Mouse (Mus musculus) retina, adult 2 months (tissue): Measurements from ENCODE around the gene Jade1.

Experiments
- DNase-seq: peaks from one replicate; pipeline ENCODE4 v3.0.0-alpha.2; 2012; ENCODE audit warnings: low read depth, low spot score

Gene Jade1

GRCm38 (mm10) chr3:41551671-41552070 lies 3.9 kb upstream of the Jade1 start:
- DNase-seq = no peak

DNA sequence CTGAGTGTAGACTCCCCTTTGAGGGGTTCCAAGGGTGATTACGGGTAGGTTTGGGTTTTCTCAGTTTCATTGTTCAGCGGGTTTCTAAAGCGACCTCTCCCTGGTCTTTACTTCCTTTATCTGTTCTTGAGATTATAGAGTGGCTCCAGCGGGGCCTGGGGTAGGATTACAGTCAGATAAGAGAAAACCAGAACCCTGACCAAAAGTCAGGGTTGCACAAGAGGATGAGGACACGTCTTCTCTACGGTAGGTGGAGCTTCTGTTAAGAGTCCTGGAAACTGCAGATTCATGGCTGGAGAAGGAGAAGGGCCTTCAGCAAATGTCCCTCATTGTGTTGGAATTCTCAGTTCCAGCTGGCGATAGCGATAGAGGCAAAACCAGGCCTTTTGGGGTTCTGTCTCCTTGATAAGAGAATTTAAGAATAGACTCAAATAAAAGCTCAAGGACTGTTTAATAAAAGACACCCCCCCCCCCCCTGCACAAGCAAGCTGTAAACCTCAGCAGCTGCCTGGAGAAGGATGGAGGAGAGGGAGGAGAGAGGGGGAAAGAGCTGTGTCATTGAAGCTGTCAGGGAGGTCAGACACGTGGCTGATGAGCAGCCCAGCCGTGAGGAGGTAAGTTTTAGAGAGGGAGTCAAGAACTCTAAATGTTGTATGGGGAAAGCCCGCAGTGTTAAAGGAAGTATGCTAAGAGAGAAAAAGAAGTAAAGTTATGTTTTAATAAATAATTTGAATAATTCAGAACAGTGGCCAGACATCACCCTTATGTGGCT lies 2.6 kb upstream of the Jade1 start:
- no peak for DNase-seq

GRCm38 (mm10) chr3:41553681-41554080 lies 1.9 kb upstream of the Jade1 start:
- DNase-seq = no peak

DNA sequence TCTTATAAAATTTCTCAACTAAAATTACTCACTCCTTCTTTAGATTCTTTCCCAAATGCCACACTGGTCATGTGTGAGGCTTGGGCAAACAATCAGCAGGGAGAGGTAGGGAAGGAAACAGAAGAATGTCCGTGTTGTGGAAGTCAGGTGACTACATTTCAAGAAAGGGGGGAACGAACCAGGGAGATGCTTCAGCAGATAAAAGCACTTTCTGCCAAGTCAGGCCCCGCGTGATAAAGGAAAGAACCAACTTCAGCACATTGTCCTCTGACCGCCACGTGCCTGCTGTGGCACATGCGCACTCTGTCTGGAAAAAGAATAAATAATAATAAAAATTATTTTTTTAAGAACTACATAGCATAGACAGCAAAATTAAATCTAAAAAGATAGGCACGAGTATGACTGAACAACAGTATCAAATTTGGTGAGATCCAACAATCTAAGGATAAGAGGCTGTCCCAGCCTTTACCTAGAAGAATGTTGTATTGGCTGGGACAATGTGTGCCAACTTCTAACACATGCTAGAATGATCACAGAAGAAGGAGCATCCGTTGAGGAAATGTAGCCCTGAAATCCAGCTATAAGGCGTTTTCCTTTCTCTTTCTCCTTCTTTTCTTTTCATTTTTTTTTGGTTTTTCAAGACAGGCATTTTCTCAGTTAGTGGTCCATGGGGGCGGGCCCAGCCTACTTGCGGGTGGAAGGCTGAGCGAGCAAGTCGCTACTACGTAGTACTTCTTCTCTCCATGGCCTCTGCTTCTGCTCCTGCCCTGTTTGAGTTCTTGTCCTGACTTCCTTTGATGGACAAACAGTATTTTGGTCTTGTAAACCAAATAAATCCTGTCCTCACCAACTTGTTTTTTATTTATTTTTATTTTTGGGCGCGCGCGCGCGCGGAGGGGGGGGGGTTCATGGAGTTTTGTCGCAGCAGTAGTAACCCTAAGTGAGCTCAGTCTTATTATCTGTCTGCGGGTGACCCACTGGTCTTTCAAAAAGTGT lies 753 bp upstream of the Jade1 start:
- DNase-seq = no peak

DNA sequence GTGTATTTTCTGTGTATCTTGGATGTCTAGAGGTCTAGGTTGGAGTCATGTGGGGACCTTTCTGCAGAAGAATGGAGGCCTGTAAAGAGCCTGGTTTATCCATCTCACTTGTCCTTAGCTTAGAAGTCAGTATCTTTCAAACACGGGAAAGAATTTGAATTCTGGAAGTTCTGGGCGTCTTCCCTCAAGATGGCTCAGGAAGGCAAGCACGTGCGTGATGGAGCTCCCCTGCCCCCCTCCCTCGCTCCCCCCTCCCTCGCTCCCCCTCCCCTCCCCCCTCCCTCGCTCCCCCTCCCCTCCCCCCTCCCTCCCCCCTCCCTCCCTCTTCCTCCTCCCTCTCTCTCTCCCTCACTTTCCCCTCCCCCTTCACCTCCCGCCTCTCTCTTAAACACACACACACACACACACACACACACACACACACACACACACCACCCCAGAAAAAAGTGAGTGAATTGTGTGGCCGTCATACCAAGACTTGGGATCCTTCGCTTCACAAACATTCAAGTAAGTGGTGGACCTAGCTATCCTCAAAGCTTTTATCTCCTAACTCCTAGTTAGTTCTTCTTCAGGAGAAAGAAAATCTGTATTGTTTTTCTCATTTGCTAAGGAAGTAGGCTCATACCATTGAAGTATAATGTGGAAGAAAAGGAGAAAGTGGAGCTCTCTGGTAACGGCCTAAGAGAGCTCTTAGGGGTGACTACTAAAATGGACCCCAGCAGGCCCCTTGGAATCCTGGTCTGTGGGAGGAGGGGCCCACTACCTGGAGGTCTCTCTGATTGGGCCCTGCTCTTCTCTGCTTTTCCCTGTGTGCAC lies 1.1 kb downstream of the Jade1 start:
- no peak for DNase-seq

GRCm38 (mm10) chr3:41557267-41557995 lies 1.9 kb downstream of the Jade1 start:
- no peak for DNase-seq

DNA sequence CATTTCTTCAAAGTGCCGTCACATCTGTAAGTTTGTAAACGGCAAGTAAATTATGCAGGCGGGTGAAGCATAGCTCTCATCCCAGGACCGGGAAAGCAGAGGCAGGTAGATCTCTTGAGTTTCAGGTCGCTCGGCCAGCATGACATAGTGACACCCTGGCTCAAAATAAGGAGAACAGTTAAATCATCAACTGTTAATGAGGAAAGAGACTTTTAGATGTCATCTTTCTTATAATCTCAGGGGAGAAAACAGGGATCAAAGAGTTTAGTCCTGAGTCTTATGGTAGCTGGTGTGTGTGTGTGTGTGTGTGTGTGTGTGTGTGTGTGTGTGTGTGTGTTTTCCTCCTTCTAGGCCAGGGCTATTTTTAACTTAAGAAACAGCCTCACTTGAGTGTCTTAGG lies 5.0 kb downstream of the Jade1 start:
- DNase-seq = no peak

DNA sequence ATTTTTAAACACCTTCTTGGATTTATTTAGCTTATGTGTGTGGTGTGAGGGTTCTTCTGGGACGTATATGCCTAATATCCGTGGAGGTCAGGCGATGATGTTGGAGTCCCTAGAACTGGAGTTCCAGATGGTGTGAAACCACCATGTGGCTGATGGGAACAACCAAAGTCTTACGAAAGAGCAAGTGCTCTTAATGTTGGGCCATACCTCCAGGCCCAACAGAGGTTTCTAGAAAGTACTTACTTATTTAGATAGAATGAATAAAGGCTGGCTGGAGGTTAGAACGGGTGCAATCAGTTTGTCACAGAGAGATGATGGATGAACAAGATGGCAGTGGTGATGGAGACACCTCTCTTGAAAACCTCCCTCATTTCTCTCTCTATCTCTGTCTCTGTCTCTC lies 6.3 kb downstream of the Jade1 start:
- no peak for DNase-seq

DNA sequence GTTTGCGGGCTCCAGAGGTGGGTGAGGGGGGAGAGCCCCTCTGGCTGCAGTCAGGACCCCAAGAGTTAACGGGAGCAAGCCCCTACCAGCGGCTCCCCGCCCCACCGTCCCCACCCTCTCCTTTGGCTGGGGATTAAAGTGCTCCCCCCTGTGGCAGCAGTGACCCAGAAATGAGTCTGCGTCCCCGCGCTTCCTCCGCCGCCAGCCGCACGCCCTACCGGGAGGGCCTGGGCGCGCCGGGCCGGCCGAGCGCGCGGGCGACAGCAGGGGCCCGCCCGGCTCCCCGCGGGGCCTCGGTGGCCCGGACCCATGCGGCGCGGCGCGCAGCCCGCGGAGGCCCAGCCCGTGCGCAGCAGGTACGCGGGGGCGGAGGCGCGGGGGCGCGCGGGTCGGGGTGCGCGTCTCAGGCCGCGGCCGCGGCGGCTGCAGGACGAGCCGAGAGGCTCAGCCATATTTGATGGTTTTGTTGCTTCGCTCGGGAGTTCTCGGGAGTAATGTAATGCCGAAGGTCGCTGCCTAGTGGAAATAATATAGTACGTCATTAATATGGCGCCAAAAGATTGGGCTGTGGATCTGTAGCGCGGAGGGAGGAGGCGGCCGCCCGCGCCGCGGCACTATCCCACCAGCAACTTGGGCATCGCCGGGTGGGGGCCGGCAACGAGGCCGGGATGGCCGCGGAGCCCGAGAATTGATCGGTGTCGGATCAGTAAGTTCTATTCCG lies 7.8 kb downstream of the Jade1 start:
- DNase-seq = peak; percentile 64

DNA sequence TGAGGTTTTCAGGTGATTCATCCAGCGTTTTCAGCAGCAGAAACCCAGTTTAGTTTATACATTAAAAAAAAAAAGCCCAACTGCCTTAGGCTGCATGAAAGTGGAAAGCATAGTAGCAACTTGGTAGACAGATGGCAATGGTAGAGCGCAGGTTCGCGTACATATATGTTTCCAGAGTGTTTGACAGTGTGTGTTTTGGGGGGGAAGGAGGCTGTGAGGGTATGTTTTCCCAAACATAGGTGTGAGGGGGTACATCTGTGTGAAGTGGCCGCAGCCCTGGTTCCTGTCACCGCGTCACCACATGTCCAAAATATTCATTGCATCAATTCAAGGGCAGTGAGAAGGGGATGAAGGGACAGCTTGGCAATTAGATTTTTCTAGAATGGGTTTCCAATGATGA lies 8.5 kb downstream of the Jade1 start:
- peak; percentile 13 for DNase-seq

DNA sequence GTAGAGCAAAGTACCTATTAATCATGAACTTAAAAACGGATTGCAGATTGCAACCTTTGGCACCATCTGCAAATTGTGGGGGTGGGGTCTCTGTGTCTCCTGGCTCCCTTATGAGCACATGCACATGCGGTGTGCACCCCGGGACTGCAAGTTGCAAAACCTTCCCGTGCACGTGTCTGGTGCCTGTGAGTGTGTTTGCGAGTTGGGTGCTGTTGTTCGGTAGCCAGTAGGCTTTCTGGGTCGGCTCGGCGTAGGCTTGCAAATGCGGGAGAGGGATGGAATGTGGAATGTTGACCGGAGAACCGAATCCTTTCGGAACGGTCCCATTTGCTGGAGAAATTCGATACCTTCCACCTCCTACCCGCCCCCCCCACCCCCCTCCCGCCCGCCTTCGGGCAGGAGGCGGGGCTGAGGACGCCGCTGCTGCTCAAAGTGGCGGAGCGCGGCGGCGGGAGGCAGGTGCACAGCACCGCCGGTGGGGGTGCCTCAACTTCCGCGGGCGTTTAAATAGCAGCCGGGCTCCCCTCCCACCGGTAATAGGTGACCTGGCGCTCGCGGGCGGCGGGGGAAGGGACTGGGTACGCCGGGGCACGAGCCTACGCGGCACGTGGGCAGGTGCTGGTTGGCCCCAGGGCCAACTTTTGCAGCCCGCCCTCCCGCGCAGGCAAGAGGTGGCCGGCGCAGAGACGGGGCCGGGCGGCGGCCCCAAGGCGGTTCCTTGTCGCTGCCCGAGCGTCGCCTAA lies 9.1 kb downstream of the Jade1 start:
- peak; percentile 32 for DNase-seq

- peak; percentile 62 for DNase-seq
Measured at GRCm38 (mm10) chr3:41565410-41565823, 9.9 kb downstream of the Jade1 start.

GRCm38 (mm10) chr3:41565955-41566354 lies 10.4 kb downstream of the Jade1 start:
- DNase-seq = peak; percentile 37

DNA sequence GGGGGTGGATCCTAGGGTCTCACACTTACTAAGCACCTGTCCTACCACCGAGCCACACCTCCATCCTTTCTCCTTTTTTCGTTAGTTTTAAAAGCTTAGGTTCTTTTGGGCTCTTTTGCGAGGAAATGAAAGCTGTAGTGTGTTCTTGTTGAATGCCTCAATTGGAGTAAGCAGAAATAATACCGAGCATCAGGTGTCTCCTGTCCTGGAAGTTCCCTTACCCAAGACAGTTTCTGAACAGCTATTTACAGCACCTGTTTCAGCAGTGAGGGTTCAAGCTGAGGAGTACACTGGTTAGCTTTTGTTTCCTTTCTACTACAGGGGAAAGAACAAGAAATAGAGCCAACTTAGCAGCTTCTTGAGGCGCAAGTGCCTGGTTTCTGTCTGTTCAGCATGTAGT lies 14.4 kb downstream of the Jade1 start:
- DNase-seq = no peak

DNA sequence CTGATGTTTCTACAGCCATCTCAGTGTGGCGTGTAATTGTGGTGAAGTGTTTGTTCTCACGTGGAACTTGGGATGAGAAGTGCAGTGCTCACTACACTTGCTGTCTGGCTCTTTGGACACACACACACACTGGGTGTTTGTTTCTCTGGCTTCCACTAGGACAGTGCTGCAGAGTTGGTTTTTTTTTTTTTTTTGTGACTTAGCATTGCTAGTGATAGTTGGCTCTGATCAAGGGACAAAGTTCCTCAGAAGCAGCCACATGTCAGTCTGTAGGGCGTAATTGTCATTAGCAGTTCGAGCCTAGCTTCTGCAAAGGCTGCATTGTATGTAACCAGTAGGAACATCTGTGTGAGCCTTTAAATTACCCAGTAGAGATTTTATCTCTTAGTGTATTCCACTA lies 16.6 kb downstream of the Jade1 start:
- no peak for DNase-seq

GRCm38 (mm10) chr3:41572968-41573367 lies 17.4 kb downstream of the Jade1 start:
- no peak for DNase-seq

- no peak for DNase-seq
Measured at GRCm38 (mm10) chr3:41574208-41574607, 18.7 kb downstream of the Jade1 start.

DNA sequence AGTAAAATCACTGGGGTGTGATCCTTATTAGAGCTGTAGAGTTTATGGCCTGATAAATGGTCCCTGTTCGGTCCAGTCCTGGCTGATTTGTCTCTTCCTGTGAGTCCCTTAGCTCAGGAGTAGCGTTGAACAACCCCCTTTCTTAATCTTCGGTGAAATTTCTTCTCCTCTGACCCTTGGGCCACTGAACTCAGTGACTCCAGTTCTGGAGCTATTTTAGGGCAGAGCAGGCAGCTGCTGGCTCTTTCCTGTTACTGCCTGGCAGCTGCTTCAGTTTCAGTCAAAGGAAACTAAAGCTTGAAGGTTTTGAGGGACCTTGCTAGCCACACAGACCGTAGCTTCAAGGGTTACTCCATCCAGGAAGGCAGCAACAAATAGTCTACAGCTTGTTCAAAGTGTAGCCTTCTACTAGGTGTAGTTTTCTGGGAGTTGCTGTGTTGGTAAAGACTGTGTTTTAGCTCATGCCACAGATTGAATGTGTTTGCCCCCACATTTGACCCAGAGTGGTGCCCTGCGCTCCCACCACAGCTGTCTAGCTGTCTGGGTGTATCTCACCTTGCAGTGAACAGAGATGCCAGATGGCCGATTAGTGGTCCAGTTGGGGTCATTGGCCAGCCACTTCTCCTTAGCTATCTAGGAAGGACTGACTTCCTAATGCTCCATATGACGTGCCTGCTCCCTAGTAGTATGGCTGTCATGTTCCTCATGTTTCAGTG lies 19.3 kb downstream of the Jade1 start:
- no peak for DNase-seq

DNA sequence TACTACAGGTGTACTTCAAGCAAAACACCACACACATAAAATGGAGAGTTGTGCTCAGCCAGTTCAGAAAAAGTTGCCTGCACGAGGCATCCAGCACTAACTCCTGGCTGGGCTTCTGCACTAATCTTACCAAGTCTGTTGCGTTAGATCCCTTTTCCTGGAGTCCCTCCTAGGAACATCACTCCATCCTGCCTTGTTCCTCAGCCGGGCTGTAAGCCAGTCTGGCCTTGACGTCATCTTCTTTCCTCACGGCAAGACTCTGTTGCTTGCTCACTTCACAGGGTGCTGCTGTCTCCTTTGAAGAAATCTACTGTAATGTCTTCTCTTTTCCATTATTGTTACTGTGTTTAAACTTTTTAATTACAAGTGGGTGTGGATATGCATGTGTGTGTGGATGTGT lies 20.4 kb downstream of the Jade1 start:
- no peak for DNase-seq
